Mouse (Mus musculus) central nervous system, embryonic 14 days (tissue): ENCODE results near the gene Rbbp9. TPM values are rescaled to one million over a fixed set of nuclear protein-coding genes. Genes with fewer than 3 reads are reported as not detected.

Experiments
- polyA plus RNA-seq: library from polyadenylated mRNA; depleted of rRNA; stranded (reverse); fragments of >200 nt; gene quantifications from 2 replicates; pipeline ENCODE4 v1.2.3, GENCODE M21; 2012; rRNA removed

Rbbp9 gene
- polyA plus RNA-seq = 34.3 and 34.8 TPM in 2 replicates

DNA sequence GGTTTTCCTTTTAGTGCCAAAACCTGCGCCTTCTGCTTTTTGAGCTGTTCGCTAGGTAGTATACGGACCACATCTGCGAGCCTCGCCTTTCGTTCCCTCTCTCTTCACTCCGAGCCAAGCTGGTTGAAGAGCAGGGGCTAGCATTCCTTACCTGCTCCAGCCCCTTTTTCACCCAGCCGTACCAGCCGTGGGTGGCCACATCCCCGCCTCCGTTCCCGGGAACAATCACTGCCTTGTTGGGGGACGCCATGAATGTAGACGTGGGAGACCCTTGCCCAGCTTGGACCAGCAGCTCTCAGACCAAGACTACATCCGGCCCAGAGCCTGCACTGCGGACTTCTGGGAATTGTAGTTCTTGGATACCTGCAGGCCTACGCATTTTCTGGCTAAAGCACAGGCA, at the start of gene Rbbp9:
TSS of gene Rbbp9 (minus strand) at position 341 of the 400 bp plus-strand sequence.

DNA sequence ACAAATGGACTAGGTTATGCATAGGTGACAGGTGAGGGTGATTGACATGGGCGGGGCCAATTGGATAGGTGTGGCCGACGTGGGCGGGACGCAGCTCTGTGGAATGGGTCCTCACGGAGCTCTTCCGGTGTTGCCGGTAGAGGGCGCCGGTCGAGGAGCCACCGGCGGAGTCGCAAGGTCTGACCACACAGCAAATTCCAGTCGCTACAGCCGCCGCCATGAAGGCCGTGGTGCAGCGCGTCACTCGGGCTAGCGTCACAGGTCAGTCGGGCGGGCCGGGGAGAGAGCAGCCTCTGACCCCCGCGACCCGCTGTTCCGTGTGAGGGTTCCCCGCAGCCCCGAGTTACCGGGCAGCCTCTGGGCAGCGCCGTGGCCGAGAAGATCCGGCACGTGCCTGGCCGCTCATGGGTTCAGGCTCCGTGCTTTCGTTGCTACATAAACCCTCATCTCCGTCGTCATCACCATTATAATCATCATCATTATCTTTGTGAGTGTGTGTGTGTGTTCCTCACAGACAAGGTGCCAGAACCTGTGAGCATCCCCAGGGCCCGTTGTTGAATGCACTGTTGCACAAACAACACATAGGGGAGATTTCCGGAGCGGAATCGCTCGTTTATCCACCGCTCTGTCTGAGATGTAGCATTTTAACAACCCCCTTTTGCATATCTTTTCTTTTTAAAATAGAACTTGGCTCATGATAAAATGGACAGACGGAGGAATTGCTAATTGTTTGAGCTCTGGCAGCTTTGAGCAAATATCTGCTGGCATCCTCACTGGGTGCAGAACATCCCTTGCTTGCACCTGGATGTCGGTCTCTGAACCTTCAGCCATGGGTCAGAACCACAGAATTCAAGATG, 49.4 kb upstream of the Rbbp9 start, which contains the start of gene Dtd1:
TSS of gene Dtd1 (plus strand) at position 67 of the 857 bp plus-strand sequence.

DNA sequence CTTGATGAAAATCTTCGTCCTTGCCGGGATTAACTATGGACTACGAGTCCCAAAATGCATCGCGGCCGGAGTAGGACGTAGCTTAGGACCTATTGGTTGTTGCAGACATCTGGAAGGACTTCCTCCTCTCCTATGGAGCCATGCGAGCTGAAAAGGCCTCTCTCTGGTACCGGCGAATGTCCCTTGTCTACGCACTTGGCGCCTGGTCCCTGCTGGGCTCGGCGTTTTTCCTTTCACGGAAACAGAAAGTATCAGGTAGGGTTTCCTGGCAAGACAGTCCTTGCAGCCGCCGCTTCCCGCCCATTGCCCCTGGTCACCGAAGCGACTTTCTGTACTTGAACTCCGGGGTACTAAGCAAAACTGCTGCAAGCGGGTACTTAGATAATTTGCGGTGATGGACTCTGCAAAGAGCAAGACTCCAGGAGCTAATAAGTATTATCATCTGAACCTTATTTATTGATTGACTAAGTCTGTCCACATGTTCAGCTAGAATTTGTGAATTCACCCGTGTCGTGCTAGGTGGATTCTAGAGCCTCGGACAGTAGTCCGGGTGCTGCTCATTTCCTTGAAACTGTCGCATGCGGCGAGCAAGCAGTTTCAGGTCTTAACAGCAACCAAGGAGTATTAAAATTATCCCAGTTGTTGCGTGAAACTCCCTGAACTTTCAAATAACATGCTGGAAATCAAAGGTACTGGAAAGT, 43.4 kb upstream of the Rbbp9 start, which contains the start of gene Smim26:
TSS of gene Smim26 (plus strand) at position 104 of the 701 bp plus-strand sequence.

DNA sequence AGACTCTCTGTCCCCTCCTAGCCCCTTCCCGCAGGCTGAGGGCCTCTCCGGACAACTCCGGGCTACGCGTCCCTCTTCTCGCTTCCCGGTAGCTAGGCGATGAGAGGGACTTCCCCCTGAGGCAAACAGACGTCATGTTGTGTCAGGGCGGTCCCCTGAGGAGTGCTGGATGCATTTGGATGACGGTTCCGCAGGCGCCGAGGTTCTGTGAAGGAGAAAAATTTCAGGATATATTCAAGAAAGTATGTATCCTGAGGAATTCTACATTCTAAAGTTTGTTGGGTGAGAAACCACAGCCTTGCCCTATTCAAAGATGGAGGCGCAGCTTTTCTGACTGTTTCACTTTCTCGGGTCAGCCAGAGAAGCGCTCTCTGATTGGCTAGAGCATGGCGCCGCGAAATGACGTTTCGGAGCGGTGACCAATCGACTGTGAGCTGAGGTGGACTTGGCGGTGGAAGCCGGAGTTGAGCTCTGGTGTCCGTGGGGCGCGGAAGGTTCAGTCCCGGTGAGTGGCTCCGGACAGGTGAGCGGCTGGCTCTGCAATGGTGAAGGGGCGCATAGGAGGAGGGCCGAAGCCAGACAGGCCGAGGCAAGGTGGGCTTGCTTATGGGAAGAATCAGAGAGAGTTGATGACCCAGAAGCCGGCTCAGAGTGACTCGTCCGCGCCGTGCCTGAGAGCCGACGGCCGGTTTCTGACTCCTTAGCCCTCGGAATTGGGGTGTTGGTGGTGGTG, 5.3 kb upstream of the Rbbp9 start, which contains the start of gene Sec23b:
TSS of gene Sec23b (plus strand) at position 410 of the 733 bp plus-strand sequence.

DNA sequence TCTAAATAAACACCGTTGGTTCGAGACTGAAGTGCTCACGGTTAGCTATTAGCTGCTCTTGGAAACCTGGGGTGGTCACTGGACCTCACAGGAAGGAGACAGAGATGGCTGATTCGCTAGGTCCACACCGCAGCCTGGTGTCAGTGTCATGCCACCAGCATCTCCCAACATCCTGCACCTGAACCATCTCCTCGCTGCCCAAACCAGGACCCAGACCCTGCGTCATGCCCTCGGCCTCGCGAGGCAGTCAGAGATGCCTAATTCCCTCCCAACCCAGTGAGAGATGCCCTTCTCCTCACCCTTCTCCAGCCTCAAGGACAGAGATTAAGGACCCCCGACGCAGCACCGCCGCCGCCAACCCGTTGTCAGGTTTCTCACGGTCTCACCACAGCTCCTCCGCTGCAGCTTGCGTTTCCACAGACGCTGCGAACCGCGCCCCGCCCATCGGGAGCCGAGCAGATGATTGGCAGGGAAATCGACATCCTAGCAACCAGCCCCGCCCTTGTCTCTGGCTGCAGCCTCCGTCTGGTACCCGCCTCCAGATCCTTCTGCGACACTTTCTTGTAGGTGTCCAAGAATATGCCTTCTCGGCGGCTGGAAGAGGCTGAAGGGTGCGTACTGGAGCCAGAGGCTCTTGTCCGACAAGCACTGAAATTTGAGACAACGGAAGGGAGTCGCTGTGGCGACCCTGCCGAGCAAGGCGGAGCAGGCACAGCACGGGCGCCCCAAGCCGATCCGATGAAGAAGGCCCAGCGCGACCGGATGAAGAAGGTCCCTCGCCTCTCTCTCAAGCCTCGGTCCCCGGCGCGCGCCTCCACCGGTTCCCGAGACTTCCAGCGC, 23.5 kb downstream of the Rbbp9 start, which contains the start of the genes Dzank1 and Polr3f:
TSS of gene Dzank1 (minus strand) at position 434 of the 840 bp plus-strand sequence.
TSS of gene Polr3f (plus strand) at position 738 of the 840 bp plus-strand sequence.

Other genes starting within 250 kb of the Rbbp9 start
- gene Ovol2, start 218.7 kb downstream of the Rbbp9 start, polyA plus RNA-seq = 0.05 and 0.49 TPM in 2 replicates
- gene Kat14, start 181.9 kb downstream of the Rbbp9 start, polyA plus RNA-seq = 31.3 and 32.8 TPM in 2 replicates
- gene Pet117, start 181.9 kb downstream of the Rbbp9 start, polyA plus RNA-seq = not detected in 2 replicates
- 10.4 and 11.8 TPM in 2 replicates for gene Dzank1, start 23.5 kb downstream of the Rbbp9 start, polyA plus RNA-seq
- 23.4 and 26.0 TPM in 2 replicates for gene Polr3f, start 23.2 kb downstream of the Rbbp9 start, polyA plus RNA-seq
- gene Sec23b, start 5.4 kb upstream of the Rbbp9 start, polyA plus RNA-seq = 73.7 and 74.1 TPM in 2 replicates
- 46.3 and 46.7 TPM in 2 replicates for gene Smim26, start 43.2 kb upstream of the Rbbp9 start, polyA plus RNA-seq
- 39.0 and 42.3 TPM in 2 replicates for gene Dtd1, start 49.0 kb upstream of the Rbbp9 start, polyA plus RNA-seq